Mouse (Mus musculus) heart, adult 2 months (tissue): ENCODE data around the gene Ccdc105.

Experiments used
- CTCF ChIP-seq: fragments of 200-600 bp; IDR thresholded peaks from 2 replicates; pipeline ENCODE4 v1.8.1; 2022; ENCODE audit warnings: antibody characterized with exemption, mild to moderate bottlenecking, moderate library complexity
- POLR2A ChIP-seq: fragments of 200-500 bp; IDR thresholded peaks from 2 replicates; pipeline ENCODE4 v1.6.1; 2011; ENCODE audit warnings: mild to moderate bottlenecking, low read depth, low read length, control low read depth; ENCODE audit not compliant: insufficient read depth

DNA sequence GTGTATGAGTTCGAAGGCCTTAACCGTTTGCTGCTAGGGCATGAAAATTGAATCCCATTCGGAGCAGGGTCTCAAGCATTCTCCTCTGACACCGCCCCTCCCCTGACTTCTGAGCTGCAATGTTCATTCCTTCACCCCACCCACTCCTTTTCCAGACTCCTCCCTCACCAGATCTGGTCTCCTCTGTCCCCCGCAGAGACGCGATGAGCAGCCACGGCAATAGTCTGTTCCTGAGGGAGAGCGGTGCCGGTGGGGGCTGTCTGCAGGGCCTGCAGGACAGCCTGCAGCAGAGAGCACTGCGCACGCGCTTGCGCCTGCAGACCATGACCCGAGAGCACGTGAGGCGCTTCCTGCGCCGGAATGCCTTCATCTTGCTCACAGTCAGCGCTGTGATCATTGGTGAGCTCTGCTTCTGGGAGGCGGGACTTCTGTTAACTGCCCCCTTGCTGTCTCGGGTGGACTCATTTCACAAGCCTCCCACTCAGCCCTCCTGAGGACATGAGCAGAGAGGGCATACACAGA is 34.8 kb upstream of the Ccdc105 start:
- TF ChIP-seq CTCF (no peak), POLR2A (0 out of 2 replicates have a peak, but pooled peaks have one; percentile 17)
